Mouse (Mus musculus) left cerebral cortex, adult 9 months (tissue): Measurements from ENCODE around the gene Alg9.
"Not testable (repeated sequence)": the region's sequence is repeated elsewhere in the genome, so short reads cannot be mapped to it uniquely, and the experiment has no call there.

Experiments
- DNase-seq, 2 experiments: peaks; one replicate each; pipeline ENCODE4 v3.0.0; 2022; ENCODE audit warnings: low spot score in 2 of 2

The Alg9 gene

DNA sequence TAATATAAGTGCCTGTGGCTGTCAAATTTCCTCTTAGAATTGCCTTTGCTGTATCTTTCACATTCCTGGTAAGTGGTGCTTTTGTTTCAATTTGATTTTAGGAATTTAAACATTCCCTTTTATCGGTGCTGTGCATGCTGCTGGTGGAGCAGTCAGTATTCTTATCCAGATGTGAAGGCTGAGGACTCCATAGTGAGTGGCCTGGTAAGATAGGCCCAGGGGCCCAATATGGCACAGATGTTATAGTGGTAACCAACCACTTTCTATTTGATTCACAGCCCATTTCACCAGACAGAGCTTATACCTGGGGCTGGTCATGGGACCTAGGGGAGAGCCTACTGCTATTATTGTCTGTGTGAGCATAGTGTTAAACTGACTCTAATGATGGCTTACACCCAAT lies 41.7 kb downstream of the Alg9 start:
- no peak for DNase-seq

DNA sequence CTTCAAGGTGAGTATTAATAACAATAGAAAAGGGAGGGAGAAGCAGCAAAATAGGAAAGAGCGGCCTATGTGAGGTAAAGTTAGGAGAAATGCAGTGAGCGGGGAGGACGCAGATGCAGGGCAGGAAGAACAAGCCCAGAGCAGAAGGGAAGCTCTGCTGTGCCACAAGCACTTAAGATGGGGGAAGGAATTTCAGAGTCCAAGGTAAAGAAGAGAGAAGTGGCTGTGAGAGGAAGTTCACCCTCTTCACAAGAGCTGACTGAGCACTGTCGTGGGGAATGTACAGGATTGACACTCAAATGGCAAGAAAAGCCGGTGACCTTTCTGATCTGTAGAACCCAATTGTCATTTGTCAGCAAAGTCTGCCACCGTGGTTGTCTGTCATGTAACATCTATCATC lies 43.2 kb downstream of the Alg9 start:
- DNase-seq = no peak

DNA sequence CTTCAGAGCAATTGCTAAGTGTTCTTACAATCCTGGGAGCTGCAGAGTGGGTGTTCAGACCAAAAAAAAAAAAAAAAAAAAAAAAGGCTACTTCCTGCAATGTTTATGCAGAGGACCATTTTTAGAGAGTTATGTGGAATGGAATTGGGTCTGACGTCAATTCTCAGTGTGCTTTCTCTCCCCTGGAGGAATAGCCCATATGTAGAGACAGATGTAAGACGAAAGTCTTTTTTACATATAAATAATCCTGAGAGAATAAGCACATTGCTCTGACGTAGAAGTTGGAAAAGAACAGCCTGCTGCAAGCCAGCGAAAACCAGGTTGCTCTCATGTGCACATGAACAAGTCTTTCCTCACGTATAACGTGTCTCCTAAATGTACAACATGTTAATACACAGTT lies 44.9 kb downstream of the Alg9 start:
- DNase-seq = peak; percentile 32 to 56

DNA sequence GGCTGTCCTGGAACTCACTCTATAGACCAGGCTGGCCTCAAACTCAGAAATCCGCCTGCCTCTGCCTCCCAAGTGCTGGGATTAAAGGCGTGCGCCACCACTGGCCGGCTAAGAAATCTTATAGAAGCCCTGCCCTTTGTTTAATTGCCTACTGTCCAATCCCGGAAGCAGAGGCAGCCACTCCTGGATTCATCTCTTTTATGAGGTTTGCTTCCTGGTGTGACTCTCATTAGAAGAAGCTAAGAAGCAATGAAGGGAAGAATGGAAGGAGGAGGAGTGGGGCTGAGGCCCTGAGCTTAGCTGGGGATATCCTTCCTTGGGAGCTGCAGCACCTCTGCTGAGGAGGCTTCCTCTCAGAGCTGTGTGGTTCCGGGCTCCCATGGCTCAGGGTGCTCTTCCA lies 46.8 kb downstream of the Alg9 start:
- no peak for DNase-seq

DNA sequence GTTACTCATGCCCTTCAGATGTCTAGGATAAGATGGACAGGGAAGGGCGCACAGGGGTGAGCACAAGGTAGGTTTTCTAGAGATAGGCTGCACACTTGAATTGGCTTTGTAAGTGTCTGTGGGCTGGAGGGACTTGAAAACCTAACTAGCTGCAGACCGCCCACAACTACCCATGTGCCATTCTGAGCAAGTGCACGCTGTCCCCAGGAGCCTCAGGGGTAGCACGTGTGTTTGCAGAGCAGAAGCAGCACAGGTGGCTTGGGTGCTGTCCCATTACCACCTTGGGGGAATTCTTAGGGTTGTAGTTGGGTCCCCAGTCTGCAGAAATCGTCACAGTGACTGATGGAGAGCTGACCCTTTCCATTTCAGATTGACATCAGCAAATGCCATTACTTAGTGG lies 47.4 kb downstream of the Alg9 start:
- no peak for DNase-seq

DNA sequence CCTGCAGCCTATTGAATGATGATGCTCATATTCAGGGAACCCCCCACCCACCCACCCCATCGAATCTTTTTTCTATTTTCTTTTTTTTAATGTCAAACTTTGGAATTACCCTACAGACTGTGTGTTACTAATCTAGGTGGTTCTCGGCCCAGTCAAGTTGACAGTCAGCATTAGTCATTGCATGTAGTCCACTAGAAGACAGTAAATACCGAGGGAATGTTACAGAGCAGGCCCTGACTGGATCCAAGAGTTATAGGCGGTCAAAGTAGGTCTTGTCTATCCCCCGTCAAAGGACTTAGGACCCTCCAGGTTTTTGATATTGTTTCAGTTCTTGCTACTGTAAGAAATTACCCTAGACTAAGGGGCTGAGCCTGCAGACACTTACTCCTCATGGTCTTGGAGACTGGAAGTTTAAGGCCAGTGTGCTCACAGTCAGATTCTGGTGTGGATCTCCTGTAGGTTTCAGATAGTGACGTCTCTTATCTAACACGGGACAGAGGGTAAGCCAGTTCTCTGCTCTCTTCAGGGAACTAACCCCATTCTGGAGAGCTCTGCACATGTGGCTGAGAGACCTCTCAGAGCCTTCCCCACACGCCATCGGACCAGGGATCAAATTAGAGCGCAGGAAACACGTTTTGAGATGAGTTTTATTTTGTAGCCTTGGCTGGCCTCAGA lies 49.1 kb downstream of the Alg9 start:
- DNase-seq = no peak

DNA sequence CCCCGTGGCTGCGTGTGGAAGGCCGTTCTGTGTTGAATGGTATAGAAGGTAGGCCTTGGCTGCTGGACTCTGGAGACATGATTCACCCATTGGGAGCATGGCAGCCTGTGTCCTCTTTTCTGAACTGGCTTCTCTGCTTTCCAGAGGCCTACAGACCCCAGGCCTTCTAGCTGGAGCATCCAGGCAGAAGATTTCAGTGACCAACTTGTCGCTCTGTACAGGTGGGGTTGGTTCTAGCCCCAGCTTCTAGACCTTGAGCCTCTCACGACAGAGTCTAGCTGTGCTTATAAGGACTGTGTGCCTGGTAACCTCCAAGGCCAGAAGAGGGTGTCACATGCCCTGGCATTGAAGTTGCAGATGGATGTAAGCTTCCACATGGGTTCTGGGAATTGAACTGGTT lies 56.7 kb downstream of the Alg9 start:
- DNase-seq = no peak

DNA sequence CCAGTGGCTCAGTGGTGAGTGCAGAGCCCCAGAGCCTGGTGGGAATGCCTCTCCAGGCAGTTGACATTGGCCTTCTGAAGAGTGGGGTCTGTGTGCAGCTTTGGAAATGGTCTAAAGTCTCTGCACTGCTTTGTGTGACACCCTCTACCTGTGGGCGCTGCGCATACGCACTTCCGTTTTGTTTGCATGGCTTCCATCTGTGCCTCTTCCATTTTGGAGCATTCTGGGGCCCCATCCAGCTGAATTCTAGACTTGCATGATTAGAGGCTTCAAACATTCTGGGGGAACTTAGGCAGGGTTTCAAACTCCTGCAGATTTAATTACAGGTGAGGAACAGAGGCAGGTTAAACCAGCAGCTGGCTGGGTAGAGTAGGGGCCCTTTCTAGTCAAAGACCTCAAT lies 57.3 kb downstream of the Alg9 start:
- peak in 1 of 2 experiments; percentile 41 for DNase-seq

DNA sequence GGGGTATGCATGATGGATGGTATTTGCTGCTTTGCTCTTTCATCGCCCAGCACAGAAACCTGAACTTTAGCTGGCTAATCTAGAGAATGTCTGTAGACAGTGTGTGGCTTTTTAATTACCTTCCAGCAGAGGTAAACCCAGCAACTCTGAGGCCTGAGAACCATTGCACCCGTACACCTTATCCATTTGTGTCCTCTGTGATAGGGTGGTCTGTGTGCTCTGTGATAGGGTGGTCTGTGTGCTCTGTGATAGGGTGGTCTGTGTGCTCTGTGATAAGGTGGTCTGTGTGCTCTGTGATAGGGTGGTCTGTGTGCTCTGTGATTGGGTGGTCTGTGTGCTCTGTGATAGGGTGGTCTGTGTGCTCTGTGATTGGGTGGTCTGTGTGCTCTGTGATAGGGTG lies 57.8 kb downstream of the Alg9 start:
- not testable (repeated sequence) for DNase-seq

DNA sequence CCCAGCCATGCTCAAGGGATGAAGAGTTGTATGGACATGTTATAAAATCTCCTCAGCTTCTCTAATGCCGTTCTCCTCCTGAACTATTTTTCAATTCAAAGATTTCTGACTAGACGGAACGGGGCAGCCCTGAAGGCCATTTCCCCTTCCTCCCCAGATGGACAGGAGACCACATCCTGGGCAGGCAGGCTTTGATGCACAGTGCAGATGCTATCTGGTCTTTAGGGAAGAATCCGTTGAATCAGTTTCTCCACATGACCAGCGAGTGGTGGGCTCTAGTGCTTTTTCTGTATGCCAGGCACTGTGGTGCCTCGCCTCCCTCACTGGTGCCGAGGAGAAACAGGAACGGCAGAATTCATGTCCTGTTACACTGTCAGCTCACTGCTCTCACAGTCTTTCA lies 59.0 kb downstream of the Alg9 start:
- no peak for DNase-seq

DNA sequence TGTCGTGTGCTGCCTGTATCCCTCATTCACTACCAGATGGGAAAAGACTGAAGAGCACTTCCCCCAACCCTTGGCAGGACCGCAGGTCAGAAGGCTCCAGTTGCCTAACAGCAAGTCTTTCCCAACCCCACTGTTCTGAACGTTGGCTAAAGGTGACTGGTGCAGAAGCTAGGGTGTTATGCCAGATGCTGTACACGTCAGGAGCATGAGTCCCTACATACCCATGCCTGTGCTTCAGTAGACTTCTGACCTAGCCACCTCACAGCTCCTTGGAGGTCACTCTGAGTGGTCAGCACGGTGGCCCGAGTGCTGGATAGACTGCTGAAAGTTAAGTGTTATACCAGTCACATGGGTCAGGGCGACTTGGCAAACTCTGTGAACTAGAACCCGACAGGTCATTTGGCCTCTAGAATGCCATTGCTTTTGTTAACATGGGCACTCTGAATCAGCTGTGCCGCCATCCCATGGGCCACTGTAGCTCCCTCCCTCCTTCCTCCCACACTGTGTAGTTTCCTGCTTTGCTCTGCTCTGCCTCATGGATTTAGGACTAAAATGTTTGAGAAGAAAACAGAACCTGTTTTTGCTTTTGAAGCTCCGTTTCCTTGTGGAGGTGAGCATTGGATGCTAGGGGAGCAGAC lies 60.4 kb downstream of the Alg9 start:
- DNase-seq = no peak

DNA sequence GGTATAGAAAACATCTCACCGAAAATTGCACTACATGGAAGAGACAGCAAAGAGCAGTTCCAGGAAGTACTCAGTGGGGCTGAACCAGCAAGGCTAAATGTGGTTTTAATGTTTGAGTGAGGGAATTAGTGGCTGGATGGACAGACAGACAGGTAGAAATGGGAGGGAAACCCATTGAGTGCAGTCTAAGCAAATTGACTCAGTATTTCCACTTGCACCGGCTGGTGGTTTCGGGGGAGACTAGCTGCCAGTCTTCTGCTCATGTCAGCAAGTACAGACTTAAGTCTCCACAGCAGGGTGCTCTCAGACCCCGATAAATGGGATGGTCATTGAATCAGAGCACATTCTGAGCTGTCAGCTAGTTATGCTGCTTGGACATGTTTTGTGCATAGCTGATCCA lies 61.3 kb downstream of the Alg9 start:
- DNase-seq = no peak

DNA sequence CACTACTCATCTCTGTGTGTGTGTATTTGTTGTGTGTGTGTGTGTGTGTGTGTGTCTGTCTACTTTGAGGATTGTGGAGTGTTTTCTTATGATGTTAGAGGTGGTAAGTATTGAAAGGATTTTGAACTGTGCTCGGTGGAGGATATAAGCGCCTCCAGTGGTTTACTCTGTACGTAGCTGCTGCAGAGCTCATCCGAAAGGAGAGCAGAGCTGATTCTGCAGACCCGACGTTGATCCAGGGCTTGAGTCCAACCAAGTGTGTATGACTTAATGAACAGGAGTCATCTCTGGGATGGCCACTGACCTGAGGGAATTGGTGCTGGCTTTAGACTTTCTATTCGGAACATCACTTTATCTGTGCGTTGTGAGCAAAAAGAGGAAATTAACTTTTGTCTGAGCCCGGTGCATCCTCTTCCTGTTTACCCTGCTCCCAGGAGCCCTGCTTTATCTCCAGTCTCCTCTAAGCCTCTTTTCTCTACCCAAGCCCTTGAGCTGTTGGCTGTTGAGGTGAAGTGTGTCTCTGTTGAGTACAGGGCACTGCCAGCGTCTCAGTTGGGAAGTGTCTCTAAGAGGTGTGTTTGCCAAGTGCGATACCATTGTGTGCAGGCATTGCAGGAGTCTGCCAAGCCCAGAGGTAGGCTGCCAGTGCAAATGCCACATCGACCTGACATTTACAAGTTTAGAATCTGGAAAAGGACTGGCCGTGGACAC lies 66.4 kb downstream of the Alg9 start:
- DNase-seq = no peak

DNA sequence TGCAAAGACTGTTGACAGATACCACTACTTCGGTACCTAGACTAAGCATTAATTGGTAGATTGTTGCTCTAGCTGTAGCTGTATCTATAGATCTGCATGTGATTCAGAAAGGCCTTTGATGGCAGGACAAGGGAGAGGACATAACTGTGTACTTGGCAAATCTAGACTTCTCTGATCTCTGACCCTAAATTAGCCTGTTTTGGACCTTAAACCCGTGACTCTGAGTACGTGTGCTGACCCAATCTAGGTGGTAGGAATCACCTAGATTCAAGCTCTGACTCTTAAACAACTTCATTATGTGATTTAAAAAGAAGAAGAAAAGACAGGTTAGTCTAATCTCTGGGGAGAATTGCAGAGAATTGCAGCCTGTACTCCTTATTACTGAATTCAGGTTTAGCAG lies 70.3 kb downstream of the Alg9 start, which contains the start of gene Ppp2r1b:
Gene Ppp2r1b (plus strand): TSS at position 221 of the 400 bp plus-strand sequence.
- DNase-seq = no peak

DNA sequence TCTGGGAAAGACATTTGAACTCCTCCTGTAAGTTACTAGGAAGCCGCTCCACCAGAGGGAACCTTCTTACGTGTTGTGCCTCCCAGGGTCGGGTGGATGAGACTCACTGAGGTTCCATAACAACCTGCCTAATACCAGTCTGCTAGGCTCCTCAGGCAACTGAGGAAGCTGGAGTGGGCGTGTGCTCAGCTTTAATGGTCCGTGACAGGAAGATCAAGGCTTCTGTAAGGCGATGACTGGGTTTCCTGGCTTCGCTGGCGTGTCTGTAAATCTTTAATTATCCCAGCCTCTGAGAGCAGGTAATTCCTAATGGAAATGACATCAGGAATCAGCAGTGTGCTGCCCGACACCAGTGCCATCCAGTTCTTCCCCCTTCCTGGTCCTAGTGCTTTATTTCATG lies 70.7 kb downstream of the Alg9 start:
- DNase-seq = no peak

DNA sequence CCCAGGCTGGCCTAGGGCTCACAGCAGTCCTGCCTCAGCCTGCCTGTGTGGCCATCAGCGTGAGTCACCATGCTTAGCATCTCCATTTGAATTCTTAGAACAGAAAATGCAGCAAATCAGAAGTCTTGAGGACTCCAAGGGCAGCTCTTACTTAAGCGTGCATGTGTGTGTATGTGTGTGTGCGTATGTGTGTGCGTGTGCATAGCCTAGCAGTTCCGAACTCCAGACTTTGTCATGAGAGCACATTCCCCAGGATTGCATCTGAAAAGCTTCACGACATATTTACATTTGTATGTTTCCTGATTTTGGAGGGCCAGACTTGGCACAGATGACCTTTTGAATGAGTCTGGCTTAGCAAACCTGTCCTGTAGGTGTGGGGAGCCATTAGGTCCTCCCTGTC lies 72.3 kb downstream of the Alg9 start:
- DNase-seq = no peak

DNA sequence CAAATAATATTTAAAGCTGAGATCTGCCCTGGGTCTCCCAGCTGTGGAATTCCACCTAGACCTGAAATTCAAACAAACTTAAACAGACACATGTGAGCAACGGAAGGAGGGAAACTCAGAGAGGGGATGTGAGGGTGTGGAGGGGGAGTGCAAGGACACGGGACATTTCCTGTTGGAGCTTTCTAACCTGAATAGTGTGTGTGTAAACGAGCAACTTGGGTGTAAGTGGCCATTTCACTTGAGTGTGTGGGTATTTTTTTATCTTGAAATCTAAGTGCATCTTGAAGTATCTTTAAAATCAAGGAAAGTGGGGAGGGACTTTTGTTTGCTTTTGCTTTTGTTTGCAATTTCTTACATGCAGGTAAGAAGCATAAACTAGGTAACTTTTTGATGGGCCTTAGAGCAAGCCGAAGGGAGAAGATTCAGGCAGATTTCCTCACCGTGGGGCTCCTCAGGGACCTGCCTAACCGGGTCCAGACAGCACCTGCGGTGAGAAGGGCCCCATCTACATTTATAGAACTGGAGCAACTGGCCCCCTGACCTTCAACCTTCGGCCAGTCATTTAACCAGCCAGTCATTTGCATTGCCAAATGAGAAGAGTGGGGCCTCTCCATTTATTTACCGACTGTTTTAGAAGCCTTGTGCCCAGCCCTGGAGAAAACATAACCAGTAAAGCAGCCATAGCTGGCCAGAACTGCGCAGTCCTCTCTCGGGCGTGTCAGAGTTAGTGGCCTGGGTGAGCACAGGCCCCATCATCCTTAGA lies 73.0 kb downstream of the Alg9 start:
- no peak for DNase-seq

DNA sequence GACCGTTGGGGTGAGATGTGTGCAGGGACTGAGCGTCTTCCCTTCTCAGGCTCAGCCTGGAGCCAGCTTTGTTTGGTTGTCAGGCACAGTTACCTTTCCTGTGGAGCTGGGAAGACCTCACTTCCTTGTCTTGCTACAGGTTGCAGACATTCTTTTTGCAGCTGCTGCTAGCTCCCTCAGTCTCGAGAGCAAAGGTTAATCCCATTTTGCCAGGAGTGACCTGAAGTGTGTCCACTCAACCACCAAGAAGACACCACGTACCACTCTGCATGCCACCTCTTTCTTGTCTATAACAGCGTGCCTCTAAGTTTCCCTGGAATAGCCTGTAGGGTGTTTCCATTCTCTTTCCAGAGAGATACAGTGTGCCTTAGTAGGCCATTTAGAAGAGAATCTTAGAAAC lies 74.0 kb downstream of the Alg9 start:
- no peak for DNase-seq

DNA sequence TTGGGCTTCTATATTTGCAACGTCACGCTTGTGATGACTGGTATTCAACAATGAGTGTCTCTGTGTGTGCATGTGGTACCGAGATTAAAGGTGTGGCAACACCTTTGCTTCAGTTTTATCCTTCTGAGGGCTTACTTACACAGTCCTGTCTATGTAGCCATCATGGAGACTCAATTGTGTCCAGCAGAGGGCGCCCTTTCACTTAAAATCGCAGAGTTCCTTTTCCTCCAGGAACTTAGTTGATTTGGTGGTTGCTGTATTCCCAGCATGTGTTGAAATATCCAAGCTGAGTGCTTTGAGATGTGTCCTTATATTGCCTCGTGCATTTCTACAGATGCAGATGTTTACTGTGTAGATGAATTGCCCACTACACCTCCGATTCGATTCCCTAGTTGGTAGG lies 74.4 kb downstream of the Alg9 start:
- DNase-seq = peak; percentile 62 to 96

DNA sequence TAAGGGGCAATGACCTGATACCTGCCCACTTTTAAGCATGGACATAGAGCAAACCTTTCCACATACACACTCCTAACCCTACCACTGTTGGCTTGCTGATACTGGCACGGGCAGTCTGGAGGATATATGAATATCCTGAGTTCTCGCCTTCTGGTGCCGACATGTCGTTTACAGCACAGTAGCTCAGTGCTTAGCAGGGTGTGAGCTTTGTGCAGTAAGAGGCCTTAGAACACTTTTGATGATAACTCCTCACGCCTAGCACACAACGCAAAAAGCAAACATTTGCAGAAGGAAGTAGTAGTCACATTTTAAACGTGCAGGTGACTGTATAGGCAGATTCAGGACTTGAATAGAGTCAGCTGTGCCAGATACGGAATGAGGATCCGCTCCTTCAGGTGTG lies 74.9 kb downstream of the Alg9 start:
- DNase-seq = no peak

DNA sequence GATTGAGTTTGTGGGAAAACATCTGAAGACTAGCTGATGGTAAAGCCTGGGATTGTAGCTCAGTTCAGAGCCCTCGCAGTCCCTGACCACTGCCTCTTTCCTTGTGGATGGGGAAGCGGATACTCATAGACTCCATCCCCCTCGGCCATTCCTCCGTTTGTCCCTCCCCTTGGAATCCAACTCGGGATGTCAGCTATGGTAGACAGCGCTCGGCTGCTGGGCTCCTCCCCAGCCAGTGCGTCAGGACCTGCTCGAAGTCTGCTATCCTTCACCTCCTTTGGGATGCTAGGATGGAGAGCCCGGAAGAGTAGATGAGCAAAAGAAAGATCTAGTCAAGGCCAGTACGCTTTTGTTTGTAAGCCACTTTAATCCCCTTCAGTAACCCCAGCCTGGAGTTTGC lies 75.5 kb downstream of the Alg9 start:
- no peak for DNase-seq

DNA sequence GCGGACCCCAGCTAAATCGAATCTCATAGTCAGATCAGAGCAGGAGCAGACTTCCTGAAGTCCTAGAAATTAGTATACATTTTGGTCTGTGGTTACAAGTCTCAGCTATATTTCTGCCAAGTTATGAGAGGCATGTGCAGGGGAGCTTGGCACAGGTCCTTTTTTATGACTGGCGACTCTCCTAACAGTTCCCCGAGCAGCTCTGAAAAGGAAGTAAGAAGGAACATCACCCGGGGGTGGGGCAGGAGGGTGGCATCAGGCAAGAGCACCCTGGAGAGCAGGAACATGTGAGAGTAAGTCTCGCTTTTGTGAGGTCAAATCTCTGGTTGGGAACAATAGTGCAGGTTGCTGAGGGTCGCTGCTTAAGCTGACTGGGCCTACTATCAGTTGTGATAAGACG lies 75.9 kb downstream of the Alg9 start:
- peak in 1 of 2 experiments; percentile 42 for DNase-seq
